Mouse (Mus musculus) liver, adult 2 months (tissue): ENCODE results near the gene Ubd.

Experiments
- CTCF ChIP-seq: fragments of 200-500 bp; IDR thresholded peaks from 2 replicates; pipeline ENCODE4 v1.5.1; 2011; ENCODE audit warnings: low read depth, low read length, control low read depth
- POLR2A ChIP-seq: fragments of 200-500 bp; IDR thresholded peaks from 2 replicates; pipeline ENCODE4 v1.6.1; 2011; ENCODE audit warnings: low read length, control low read depth; ENCODE audit not compliant: insufficient read depth; ENCODE audit errors: extremely low read depth

- TF ChIP-seq CTCF (no peak), POLR2A (no peak)
Observed at GRCm38 (mm10) chr17:37218486-37218885, 24.8 kb downstream of the Ubd start.
